Mouse (Mus musculus) hindlimb bud, embryonic 11.5 days (tissue): ENCODE data around the gene Etl4.

Experiments
- DNase-seq: peaks from one replicate; pipeline ENCODE4 v3.0.0-alpha.2; 2012; ENCODE audit warnings: low read depth, low spot score; ENCODE audit errors: extremely low spot score

The Etl4 gene

GRCm38 (mm10) chr2:19909171-19909899, at the start of gene Etl4:
Etl4 (plus strand) TSS chr2:19909780.
- DNase-seq = no peak

- DNase-seq = no peak
Observed at GRCm38 (mm10) chr2:19869167-19869566, 40.4 kb upstream of the Etl4 start.

DNA sequence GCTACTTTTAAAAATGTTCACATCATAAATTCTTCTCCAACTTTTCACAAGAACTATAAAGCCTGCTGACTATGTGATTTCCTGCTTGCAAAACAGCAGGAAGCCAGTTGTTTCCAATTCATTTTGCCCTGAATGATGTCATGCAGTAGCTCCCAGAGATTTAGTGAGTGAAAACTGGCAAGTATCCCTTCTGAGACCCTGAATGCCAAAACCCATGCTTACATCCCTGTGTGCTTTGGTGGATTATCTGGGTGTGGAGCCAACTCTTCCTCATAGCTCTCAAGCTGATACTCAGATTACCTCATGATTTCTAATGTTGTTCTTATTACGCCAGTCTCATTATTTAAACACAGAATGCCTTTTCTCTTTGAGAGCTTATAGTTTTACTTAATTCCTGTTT, 37.7 kb upstream of the Etl4 start:
- no peak for DNase-seq

GRCm38 (mm10) chr2:19890875-19891274, 18.7 kb upstream of the Etl4 start:
- no peak for DNase-seq

- DNase-seq = no peak
Observed at GRCm38 (mm10) chr2:19909900-19910780, 560 bp downstream of the Etl4 start.

DNA sequence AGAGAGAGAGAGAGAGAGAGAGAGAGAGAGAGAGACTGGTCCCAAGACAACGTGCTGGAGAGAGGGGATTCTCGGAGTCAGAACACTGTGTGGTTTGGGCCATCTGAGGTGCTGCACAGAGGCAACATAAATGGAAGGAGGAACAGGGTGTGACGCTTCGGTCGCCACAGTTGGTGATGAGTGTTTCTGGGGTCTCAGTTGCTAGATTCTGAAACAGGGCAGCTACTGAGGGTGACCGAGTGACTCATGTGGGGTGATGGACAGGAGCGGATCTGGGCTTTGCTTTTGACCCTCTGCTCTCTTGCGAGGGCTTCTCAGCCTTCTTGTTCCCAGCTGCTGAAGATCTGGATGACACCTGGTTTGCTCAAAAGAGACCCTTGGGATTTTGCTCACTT, 1.2 kb downstream of the Etl4 start:
- no peak for DNase-seq

- no peak for DNase-seq
Observed at GRCm38 (mm10) chr2:19919190-19919589, 9.6 kb downstream of the Etl4 start.

GRCm38 (mm10) chr2:19930009-19930408, 20.4 kb downstream of the Etl4 start:
- DNase-seq = no peak

- DNase-seq = no peak
Observed at GRCm38 (mm10) chr2:19933836-19934235, 24.3 kb downstream of the Etl4 start.

DNA sequence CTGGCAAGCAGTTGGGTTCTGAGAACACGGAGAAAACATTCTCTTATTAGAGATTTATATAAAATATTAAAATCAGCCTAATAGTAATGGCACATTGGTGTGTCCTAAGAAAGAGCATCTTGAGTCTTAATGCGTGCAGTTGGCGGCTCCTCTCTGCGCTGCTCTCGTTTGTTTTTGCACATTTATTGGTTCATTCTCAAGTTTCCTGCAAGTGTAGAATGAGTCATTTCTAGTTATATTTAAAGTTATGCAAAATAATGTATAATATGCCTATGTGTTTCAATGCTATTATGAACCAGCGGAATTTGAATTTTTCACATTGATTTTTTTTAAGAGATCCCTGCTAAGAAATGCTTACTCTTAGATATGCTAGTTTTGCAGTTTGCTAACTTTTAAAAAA, 35.6 kb downstream of the Etl4 start:
- DNase-seq = no peak

GRCm38 (mm10) chr2:19953028-19953427, 43.4 kb downstream of the Etl4 start:
- DNase-seq = no peak

DNA sequence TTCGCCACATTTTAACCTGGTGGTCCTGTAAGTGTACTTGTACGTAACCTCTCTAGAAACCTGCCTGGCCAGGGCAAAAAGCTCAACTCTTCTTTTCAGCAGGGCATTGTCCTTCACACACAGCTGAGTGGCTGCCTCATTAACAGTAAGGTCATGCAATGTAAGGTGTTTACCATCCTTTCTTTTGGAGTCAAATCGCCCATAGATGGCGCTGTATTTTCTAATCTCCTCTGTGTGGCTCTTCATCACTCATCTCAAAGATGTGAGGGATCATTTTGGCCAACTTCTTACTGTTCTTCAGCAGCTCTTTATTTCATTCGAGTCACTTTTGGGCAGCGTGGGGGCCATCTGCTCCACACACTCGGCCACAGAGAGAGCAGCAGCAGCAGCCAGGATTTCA, 56.9 kb downstream of the Etl4 start:
- DNase-seq = no peak

DNA sequence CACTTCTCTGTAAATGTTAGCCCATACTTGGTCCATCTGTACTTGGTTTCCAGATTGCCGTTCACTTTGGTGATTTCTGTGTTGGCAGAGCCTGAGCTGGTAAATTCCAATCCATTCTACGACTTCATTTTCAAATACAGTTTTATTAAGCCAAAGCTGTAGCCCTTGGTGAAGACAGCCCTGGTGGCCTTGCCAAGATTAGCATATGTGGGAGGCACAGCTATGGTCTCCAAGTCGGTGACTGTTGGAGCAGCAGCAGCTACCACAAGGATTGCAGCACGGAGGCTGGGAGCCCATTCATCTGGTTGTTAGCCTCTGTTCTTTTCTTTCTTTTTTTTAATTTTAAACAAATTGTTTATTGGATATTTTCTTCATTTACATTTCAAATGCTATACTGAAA, 128.1 kb downstream of the Etl4 start:
- no peak for DNase-seq

GRCm38 (mm10) chr2:20072377-20072776, 162.8 kb downstream of the Etl4 start:
- no peak for DNase-seq

DNA sequence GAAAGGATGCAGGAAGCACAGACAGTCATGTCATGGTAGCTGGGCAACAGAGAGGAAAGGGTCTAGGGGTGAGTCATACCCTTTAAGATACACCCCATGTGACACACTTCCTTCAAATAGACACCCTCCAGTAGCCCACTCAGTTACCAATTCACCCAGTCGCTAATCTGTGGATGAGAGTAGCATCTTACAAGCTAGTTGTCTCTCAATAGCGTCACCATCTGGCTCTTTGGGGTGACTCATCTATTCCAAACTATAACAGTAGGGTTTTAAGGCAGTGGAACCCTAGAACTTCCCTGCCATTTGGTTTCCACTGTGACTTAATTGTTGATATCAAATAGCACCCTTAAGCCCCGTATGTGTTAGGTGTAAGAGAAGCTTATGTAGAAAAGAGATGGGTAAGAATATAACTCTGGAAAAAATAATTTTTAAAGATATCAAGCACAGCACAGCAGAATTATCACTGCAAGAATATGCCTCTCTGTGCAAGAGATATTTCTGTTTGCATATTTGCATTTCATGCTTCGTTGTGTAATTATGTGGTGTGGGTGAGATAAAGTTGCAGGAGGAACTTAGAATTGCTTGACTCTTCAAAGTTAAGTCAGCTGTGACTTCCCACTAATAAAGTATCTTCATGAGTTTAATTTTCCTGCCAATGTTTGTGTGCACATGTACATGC, 166.7 kb downstream of the Etl4 start:
- no peak for DNase-seq

DNA sequence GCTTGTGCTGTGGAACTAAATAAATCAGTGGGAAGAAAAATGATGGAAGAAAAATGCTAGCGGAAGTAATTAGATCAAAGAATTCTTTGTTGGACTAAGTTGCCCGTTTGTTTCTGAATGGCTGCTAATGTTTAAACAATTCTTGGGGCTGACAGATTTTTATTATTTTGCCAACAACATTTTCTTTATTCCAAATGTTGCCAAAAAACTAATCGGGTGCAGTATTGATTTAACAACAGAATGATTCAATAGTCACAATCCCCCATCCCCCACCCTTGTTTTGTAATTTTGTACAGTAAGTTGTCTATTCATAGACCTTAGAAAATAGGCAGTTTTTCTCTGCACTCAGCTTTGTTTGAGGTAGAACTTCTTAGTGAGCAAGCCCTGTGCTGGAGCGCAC, 175.2 kb downstream of the Etl4 start:
- no peak for DNase-seq

DNA sequence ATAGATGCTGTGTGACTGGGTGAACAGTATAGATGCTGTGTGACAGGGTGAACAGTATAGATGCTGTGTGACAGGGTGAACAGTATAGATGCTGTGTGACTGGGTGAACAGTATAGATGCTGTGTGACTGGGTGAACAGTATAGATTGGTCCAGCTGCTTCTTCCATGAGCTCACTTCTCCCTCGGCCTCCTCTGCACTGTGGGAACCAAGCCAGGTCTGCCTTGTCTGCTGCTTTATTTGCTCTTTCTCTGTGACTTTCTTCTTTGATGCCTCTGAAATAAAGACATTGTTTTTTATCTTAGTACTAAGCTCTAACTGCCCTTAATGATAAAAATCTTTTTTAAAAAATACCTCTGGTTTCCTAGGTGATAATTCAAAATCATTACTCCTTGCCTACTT, 195.9 kb downstream of the Etl4 start:
- DNase-seq = no peak

DNA sequence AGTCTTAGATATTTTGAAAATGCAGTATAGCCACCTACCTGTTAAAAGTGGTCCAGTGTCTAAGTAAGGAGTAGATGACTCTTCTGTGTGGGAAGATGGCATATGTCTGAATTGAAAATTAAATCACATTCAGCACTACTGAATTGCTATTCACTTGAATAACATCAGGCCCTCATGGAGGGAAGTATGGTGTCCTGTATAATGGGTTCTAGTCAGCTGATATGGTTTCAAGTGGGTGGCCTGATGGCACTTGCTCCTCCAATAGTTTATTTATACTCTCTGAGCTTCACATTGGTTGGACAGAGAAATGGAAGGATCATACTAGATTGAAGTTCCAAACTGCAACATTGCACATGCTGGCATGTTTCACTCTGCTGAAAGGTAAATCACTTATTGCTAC, 202.1 kb downstream of the Etl4 start:
- DNase-seq = no peak

- DNase-seq = no peak
Observed at GRCm38 (mm10) chr2:20125914-20126313, 216.3 kb downstream of the Etl4 start.

DNA sequence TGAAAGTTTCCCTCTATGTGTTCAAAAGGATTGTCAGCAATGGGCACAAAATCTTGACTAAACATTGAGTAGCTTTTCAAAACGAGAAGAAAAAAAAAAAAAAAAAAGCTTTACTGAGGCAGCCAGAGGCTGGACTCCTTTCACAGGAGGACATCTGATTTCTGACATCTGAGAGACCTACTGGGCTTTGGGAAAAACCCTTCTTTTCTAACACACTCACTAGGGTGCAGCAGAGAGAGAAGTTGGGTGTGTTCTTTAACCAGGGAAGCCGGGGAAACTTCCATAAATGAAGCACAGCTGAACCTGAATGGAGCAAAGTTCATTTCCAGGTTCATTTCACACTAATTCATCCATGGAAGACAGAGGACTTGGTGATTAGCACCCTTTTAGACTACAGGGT, 222.2 kb downstream of the Etl4 start:
- no peak for DNase-seq

DNA sequence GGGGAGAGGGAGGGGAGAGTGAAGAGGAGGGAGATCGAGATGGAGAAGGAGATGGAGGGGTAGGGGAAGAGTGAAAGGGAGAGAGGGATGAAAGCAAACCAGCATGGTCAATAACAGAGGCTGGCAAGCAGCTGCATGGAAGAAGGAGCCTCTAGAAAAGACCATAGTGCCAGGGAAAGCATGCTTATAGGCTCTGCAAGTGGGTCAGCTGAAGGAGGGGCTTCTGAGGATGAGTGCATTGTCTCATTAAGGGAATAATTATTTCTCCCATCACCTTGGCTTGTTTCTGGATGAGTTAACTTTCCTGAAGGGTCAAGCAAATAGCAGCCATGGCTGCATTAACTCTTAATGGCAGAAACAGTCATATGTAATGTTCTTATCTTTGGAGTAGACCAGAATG, 228.8 kb downstream of the Etl4 start:
- no peak for DNase-seq

- DNase-seq = no peak
Observed at GRCm38 (mm10) chr2:20145368-20145767, 235.8 kb downstream of the Etl4 start.
